Mouse (Mus musculus): ENCODE results near the gene Cdiptos. TPM values are rescaled to one million over a fixed set of nuclear protein-coding genes. Genes with fewer than 3 reads are reported as not detected.

Gene Cdiptos
- total RNA-seq, 2 experiments from 2014 or later = 0.59 to 0.78 TPM

GRCm38 (mm10) chr7:126982054-126982453, 6.2 kb upstream of the Cdiptos start:
- intact Hi-C loops (cut with DNase I; ENCODE audit: low total_unique reads) = loop anchor here (10.0 kb wide), 1 partner anchor 123 kb away; no protein-coding TSS in a partner anchor
- no peak for DNase-seq

DNA sequence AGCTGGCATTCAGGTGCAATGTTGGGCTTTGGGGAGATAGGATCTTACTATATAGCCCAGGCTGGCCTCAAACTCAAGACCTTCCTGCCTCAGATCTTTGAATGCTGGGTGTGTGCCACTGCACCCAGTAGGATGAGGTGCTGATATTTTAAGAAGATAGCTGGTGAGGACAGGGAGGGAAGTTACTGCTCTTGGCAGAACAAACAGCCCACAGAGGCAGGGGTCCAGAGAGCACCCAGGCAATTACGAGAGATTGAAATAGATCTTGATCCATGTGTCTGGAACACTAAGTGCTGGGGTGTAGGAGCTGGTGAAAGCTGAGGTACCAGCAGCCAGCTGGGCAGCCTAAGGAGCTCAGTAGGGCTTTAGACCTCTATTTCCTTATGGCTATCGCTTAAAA, 5.7 kb upstream of the Cdiptos start:
- intact Hi-C loops (cut with DNase I; ENCODE audit: low total_unique reads) = loop anchor here (10.0 kb wide), 1 partner anchor 123 kb away; no protein-coding TSS in a partner anchor
- DNase-seq = no peak

- intact Hi-C loops (cut with DNase I; ENCODE audit: low total_unique reads) = no loop called here
- DNase-seq = no peak
Observed at GRCm38 (mm10) chr7:126978841-126979240, 2.9 kb upstream of the Cdiptos start.

DNA sequence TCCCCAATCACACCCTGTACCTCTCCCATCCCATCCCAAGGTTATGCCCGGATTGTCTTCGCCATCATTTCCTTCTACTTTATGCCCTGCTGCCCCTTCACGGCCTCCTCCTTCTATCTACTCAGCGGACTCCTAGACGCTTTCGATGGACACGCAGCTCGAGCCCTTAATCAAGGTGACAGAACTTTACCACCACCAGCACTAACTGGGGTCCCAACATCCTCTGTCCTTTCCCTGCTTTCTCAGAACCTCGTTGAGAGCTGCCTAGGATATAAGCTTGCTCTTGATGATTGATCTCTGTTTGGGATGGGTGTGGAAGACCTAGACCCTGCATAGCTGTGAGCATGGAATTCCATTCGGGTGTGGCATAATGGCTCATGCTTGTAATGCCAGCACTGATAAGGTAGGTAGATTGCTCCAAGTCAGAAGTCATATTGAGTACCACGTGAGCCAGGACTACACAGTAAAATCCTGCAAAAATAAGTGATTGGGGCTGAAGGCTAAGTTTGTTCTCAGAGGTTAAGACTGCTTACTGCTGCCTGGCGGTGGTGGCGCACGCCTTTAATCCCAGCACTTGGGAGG, 1.1 kb upstream of the Cdiptos start:
- no peak for DNase-seq
- intact Hi-C loops (cut with DNase I; ENCODE audit: low total_unique reads) = no loop called here

DNA sequence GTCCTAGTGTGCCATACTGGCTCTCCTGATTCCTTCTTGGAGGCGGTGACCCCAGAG, 177 bp downstream of the Cdiptos start, which contains the start of gene Cdipt:
Cdipt (plus strand) TSS at position 22 of the 57 bp plus-strand sequence.
- intact Hi-C loops (cut with DNase I; ENCODE audit: low total_unique reads) = no loop called here

DNA sequence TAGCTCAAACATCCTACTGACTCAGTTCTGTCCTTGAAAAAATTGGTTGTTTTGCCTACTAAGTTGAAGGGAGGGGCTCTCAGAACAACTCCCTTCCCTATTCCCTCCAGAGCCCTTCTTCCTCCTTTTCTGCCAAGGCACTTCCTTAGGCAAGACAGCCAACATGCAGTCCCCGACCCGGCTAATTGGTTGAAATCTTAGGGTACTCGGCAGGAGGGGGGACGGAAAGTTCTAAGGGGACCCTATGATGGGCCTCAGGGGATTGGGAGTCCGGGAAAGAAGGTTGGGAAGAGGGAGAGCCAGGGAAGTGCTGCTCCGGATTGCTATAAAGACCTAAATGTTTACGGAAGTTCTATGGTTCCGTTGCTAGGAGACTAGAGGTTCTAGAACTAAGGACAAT, 405 bp downstream of the Cdiptos start:
- intact Hi-C loops (cut with DNase I; ENCODE audit: low total_unique reads) = no loop called here
- no peak for DNase-seq

More for the DNA sequence above, 177 bp downstream of the Cdiptos start, which contains the start of gene Cdipt:
- no peak for DNase-seq

- DNase-seq = no peak
- intact Hi-C loops (cut with DNase I; ENCODE audit: low total_unique reads) = no loop called here
Observed at GRCm38 (mm10) chr7:126967361-126967760, 8.5 kb downstream of the Cdiptos start.

- intact Hi-C loops (cut with DNase I; ENCODE audit: low total_unique reads) = no loop called here
Observed at GRCm38 (mm10) chr7:126965568-126965967, 10.3 kb downstream of the Cdiptos start.

GRCm38 (mm10) chr7:126963548-126964286, 12.2 kb downstream of the Cdiptos start:
- DNase-seq = peak; percentile 31
- intact Hi-C loops (cut with DNase I; ENCODE audit: low total_unique reads) = loop anchor here (5.0 kb wide), 1 partner anchor 141 kb away; no protein-coding TSS in a partner anchor

More at GRCm38 (mm10) chr7:126965568-126965967, 10.3 kb downstream of the Cdiptos start:
- no peak for DNase-seq

GRCm38 (mm10) chr7:126961965-126962364, 13.9 kb downstream of the Cdiptos start:
- intact Hi-C loops (cut with DNase I; ENCODE audit: low total_unique reads) = loop anchor here (5.0 kb wide), 1 partner anchor 140 kb away; no protein-coding TSS in a partner anchor
- no peak for DNase-seq

DNA sequence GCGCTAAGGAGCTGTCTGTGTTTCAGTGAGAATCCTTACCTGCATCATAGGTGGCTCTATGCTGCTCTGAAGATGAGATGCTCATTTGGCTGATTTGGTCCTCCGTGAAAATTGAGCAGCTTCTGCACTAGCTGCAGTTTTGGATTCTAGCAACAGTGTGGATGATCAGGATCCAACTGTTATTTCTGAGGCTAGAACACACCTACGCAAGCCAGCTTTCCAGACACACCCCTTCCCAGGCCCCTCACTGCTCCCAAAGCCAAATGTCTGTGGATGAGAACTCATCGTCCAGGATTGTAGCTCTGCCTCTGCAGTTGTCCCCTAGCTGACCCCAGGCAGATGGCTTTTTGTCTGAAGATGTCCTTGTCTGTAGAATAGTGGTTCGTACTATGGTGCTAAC, 14.8 kb downstream of the Cdiptos start:
- no peak for DNase-seq
- intact Hi-C loops (cut with DNase I; ENCODE audit: low total_unique reads) = loop anchor here (5.0 kb wide), 1 partner anchor 139 kb away; no protein-coding TSS in a partner anchor

- no peak for DNase-seq
- intact Hi-C loops (cut with DNase I; ENCODE audit: low total_unique reads) = loop anchor here (5.0 kb wide), 1 partner anchor 137 kb away; no protein-coding TSS in a partner anchor
Observed at GRCm38 (mm10) chr7:126959780-126960179, 16.1 kb downstream of the Cdiptos start.

GRCm38 (mm10) chr7:126955125-126955524, 20.8 kb downstream of the Cdiptos start:
- no peak for DNase-seq
- intact Hi-C loops (cut with DNase I; ENCODE audit: low total_unique reads) = no loop called here

DNA sequence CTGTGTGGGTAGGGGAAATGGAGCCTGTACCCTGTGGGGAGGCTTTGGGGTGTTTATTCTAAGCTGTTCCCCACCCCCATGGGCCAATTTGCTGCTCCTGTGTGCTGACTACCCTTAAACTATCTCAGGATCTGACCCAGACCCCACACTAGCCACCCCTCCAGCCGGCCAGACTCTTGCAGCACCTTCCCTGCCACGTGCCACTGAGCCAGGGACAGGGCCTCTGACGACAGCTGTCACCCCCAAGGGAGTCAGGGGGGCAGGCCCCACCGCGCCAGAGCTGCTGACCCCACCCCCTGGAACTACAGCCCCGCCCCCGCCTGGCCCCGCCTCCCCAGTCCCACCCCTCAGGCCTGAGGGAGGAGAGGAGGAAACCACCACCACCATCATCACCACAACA, 23.3 kb downstream of the Cdiptos start:
- no peak for DNase-seq
- intact Hi-C loops (cut with DNase I; ENCODE audit: low total_unique reads) = loop anchor here (5.0 kb wide), 1 partner anchor 125 kb away; no protein-coding TSS in a partner anchor

DNA sequence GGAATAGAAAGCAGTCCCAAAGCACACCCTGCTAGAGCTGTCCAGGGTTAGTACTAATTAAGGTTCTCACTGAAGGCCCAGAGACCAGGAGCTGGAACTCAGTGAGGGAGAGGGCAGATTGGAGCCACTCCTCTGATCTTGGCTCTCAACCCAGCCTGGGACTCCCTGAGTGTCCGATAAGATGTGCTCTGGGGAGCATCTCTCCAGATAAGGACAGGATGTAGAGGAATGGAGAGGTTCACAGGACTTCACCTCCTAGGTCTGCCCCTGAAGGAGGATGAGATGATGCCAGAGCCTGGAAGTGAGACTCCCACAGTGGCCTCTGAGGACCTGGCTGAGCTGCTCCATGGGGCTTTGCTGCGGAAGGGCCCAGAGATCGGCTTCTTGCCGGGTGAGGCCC, 24.2 kb downstream of the Cdiptos start:
- no peak for DNase-seq
- intact Hi-C loops (cut with DNase I; ENCODE audit: low total_unique reads) = loop anchor here (5.0 kb wide), 1 partner anchor 124 kb away; no protein-coding TSS in a partner anchor

GRCm38 (mm10) chr7:126950647-126951615, 25.0 kb downstream of the Cdiptos start:
- no peak for DNase-seq
- intact Hi-C loops (cut with DNase I; ENCODE audit: low total_unique reads) = loop anchor here (5.0 kb wide), 1 partner anchor 124 kb away; no protein-coding TSS in a partner anchor

GRCm38 (mm10) chr7:126949793-126950646, 25.9 kb downstream of the Cdiptos start, which contains the start of gene Sez6l2:
TSS of gene Sez6l2 (plus strand) at chr7:126950563.
- intact Hi-C loops (cut with DNase I; ENCODE audit: low total_unique reads) = loop anchor here (5.0 kb wide), 1 partner anchor 123 kb away; no protein-coding TSS in a partner anchor
- DNase-seq = peak; percentile 91

DNA sequence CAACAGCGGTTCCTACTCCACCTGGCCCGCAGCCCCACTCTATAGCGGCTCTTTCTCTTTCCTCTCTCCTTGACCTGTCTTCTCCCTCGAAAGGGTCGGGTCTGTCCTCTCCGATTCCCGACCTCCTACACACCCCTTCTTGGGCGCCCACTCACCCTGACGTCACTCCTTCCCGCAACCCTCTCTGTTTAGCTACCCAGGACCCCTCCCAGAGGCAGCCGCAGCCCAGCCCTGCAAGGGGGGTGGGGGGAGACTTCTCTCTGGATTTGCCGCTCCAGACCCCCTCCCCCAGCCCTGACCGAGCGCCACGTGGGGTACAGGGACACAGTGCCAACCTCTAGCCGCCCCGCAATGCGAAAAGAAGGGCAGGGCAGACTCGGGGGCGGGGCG, 26.5 kb downstream of the Cdiptos start, which contains the start of gene Asphd1:
Asphd1 (minus strand) TSS at position 180 of the 390 bp plus-strand sequence.
- DNase-seq = no peak
- intact Hi-C loops (cut with DNase I; ENCODE audit: low total_unique reads) = no loop called here

- DNase-seq = no peak
- intact Hi-C loops (cut with DNase I; ENCODE audit: low total_unique reads) = no loop called here
Observed at GRCm38 (mm10) chr7:126948626-126949025, 27.3 kb downstream of the Cdiptos start.
